Mouse (Mus musculus): ENCODE data around the gene Sbk3. TPM values are rescaled to one million over a fixed set of nuclear protein-coding genes. Genes with fewer than 3 reads are reported as not detected.

The Sbk3 gene
- total RNA-seq, 2 experiments from 2014 or later: 0.34 to 0.85 TPM

DNA sequence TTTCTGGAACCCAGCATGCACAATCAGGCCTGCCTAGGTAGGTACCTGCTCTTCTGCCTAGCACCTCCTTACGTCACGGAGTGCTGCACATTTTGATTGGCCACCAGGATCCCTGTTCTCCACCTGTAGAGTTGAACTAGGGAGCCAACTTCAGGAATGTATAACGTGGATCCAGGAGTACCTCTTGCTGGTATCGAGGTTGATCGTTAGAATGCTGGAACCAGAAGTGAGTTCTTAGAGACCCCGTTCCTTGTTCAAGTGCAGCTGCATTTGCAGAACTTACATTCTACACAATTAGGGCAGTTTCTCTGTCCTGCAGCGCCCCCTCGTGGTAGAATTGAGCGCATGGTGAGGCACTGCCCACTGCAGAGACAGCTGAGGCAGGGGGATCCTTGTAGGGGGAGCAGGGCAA, 30.9 kb downstream of the Sbk3 start:
- intact Hi-C loops (cut with DNase I): loop anchor here (1.0 to 5.0 kb wide), 2 partner anchors 73 to 129 kb away; no protein-coding TSS in a partner anchor
- peak; percentile 79 to 83 for DNase-seq (ENCODE audit: low spot score in 2 of 2)

DNA sequence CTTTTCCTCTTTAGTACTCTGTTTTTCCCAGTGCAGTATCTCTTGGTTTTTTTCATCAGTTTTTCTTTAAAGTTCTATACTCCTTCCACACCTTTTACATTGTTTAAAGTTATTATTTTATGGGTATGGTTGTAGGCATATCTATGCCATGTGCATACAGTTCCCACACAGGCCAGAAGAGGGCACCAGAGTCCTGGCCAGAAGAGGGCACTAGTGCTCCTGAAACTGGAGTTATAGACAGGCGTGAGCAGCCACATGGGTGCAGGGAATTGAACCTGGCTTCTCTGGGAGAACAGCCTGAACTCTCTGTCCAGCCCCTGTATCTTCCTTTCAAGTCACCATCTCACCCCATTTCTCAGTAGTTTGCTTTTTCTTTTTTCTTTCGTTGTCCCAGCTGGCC, 32.5 kb downstream of the Sbk3 start:
- DNase-seq (ENCODE audit: low spot score in 2 of 2): peak; percentile 42 to 67

DNA sequence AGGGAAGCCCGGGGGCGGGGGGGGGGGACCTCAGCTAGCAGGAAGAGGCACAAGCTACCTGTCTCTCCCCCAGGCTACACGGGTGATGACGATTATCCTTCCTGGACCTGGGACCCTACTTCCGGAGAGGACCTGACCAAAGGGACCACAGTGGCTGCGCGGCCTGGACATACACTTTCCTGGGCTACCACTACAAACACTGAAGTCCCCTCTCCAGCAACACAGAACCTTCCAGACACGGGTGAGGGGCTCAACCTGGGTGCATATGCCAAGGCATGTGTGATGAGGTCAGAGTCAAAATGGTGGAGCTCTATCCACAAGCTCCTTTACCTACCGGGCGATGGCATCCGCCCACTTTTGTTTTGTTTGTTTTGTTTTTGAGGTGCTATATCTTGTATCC, 33.6 kb downstream of the Sbk3 start:
- intact Hi-C loops (cut with DNase I): no loop called here
- no peak for DNase-seq (ENCODE audit: low spot score in 2 of 2)

More for the DNA sequence above, 32.5 kb downstream of the Sbk3 start:
- intact Hi-C loops (cut with DNase I): no loop called here

DNA sequence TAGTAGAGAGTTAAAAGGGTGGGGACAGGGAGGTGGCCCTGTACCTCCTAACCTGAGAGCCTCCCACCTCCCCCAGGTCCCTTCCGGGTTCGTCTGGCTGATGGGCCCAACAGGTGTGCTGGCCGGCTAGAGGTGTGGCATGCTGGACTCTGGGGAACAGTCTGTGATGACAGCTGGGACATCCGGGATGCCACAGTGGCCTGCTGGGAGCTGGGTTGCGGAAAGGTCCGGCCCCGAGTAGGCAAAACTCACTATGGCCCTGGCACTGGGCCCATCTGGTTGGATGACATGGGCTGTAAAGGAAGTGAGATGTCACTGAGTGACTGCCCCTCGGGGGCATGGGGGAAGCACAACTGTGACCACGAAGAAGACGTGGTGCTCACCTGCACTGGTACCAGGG, 34.1 kb downstream of the Sbk3 start:
- intact Hi-C loops (cut with DNase I): no loop called here
- no peak for DNase-seq (ENCODE audit: low spot score in 2 of 2)

DNA sequence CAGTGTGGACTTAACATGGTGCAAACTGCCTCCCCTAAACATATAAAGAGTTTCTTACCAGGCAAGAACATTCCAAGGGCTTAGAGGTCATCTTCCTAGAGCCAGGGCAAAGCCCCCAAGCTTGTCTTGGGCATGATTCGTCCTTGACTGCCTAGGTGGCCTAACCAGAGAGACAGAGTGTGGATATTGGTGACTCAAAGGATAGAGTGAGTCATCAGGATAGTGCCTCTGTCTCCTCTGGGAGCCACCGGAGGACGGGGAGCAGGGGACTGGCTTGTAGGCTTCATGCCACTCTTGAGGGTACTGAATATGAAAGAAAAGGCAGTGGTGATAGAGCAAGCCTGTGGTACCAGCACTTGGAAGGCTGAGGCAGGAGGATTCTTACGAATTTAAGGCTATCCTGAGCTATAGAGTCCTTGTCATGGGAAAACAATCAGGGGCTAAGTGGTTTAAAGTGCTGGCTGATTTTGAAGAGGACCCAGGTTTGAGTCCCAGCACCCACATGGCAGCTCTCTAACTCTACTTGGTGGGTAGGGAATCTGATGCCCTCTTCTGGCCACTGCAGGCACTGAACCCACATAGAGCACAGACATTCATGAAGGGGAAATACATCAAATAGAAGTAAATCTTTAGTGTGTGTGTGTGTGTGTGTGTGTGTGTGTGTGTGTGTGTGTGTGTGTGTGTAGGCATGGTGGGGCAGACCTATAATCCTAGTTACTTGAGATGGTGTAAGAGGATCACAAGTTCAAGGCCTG, 36.6 kb downstream of the Sbk3 start:
- DNase-seq (ENCODE audit: low spot score in 2 of 2): no peak
- intact Hi-C loops (cut with DNase I): no loop called here

DNA sequence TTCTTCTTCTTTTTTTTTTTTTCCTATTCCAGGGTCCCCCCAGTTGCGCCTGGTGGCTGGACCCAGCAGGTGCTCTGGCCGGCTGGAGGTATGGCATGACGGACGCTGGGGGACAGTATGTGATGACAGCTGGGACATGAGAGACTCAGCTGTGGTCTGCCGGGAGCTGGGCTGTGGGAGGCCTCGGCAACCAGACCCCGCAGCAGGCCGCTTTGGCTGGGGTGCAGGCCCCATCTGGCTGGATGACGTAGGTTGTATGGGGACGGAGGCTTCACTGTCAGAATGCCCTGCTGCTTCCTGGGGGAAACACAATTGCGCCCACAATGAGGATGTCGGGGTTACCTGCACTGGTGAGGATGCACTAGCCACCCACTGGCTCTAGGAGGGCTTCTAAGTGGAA, 37.9 kb downstream of the Sbk3 start:
- intact Hi-C loops (cut with DNase I): no loop called here
- no peak for DNase-seq (ENCODE audit: low spot score in 2 of 2)

DNA sequence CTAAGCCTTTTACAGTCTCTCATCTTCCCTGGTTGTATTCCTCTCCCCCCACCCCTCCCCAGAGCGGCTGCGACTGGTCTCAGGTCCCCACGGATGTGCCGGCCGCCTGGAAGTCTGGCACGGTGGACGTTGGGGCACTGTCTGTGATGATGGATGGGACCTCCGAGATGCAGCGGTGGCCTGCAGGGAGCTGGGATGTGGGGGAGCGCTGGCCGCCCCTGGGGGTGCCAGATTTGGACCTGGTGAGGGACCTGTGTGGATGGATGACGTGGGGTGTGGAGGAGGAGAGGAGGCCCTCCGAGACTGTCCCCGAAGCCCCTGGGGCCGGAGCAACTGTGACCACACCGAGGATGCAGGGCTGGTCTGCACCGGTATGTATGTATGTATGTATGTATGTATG, 42.6 kb downstream of the Sbk3 start:
- no peak for DNase-seq (ENCODE audit: low spot score in 2 of 2)
- intact Hi-C loops (cut with DNase I): no loop called here

DNA sequence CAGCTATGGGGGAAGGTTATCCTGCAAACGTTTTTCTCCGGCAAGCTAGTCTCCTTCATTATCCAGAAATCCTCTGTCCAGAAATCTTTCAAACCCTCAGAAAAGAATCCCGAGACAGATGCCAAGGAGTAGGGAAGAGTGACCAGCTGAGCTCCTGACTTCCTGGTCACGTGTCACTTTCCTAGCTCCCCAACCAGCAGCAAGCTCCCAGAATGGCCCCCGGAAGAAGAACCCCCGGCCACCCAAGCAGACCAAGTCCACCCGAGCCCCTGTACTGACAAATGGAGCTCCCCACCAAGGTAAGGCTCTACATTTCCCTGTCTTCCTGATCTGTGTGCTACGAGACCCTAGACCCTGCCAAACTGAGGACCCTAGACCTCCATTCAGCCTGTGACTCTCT, 43.3 kb downstream of the Sbk3 start:
- no peak for DNase-seq (ENCODE audit: low spot score in 2 of 2)
- intact Hi-C loops (cut with DNase I): no loop called here

DNA sequence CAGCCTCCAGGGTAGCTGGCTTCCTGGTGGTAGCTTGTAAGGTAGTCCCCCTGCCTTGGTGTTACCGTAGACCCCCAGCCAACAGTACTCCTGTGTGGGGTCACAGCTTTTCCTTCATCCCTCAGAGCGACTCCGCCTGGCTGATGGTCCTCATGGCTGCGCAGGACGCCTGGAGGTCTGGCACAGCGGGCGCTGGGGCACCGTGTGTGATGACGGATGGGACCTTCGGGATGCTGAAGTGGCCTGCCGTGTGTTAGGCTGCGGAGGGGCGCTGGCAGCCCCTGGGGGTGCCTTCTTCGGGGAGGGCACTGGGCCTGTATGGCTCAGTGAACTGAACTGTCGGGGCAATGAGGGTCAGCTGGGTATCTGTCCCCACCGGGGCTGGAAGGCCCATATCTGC, 44.1 kb downstream of the Sbk3 start:
- intact Hi-C loops (cut with DNase I): no loop called here
- no peak for DNase-seq (ENCODE audit: low spot score in 2 of 2)

DNA sequence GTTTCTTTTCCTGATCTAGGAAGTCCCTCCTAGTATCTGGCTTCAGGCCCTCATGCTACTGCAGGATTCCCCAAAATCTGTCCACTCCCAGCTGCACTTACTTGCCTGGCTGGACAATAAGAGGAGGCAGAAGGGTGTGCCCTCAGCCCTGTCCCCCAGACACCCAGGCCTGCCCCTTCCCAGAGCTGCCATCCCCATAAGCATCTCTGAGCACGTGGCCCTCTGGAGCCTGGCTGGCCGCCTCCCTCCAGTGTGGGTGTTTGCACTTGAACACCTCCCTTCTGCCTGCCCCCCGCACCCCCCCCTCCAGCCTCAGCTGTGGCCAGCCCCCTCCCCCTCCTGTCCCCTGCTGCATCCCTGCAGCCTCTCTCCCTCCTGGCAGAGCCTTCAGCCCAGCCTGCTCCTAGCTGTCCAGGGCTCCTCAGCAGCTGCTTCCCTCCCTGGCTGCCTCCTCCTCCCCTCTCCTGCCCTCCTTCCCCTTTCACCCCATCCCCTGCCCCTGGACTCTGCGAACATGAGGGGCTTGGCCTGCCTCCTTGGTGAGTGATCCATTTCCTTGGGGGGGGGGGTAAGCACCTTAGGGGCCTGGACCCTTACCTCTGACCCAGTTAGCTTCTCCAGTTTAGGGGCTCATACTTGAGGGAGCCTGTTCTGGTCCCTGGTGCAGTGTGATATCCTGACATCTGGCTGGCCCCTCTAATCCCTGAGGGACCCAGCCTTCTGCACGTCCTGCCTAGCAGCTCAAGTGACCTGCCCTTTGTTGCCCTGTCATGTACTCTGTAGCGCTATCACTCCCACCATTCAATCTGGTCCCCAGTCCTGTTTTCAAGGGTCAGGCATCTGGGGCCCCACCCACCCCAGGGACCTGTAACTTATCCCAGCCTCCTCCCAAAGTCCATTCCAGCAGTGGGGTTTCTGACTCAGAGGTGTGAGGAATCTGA, 45.3 kb downstream of the Sbk3 start, which contains the start of gene Ssc5d:
TSS of gene Ssc5d (plus strand) at position 345 of the 941 bp plus-strand sequence.
- intact Hi-C loops (cut with DNase I): no loop called here
- DNase-seq (ENCODE audit: low spot score in 2 of 2): peak in 1 of 2 experiments; percentile 28

DNA sequence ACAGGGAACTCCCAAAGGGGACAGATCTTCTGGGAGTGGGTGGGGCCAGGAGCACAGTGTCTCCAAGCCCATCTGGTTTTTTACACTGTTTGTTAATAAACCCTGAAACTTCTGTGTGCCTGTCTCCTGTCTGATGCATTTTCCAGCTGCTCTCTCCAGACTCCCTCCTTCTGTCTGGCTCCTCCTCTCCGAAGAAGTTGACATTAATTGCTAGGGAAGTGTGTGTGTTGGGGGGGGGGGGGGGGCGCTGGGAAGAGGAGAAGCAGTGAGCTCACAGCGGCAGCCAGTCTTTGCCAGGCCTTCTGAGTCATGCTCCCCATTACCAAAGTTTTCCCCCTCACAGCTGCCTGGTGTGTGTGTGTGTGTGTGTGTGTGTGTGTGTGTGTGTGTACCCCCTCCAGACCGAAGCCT, 46.1 kb downstream of the Sbk3 start:
- intact Hi-C loops (cut with DNase I): loop anchor here (5.0 kb wide), 2 partner anchors 58 to 113 kb away; partner anchors contain the start of gene Ube2s
- DNase-seq (ENCODE audit: low spot score in 2 of 2): peak; percentile 31 to 55

DNA sequence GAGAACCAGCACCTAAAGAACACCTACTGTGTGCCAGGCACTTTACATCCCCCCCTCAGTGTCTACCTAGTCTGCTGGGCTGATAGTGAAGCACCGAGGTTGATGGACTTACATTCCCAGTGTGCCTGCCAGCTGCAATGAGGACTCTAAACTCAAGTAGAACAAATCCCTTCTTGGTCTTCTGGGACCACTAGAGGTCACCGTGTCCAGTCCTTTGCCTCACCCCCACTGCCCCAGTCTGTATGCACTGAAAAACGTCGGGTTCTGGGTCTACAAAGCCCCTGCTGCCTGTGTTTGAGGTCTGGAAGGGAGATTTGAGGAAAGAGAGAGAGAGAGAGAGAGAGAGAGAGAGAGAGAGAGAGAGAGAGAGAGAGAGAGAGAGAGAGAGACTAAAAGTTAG, 46.5 kb downstream of the Sbk3 start:
- DNase-seq (ENCODE audit: low spot score in 2 of 2): no peak
- intact Hi-C loops (cut with DNase I): loop anchor here (5.0 kb wide), 2 partner anchors 57 to 112 kb away; partner anchors contain the start of gene Ube2s

DNA sequence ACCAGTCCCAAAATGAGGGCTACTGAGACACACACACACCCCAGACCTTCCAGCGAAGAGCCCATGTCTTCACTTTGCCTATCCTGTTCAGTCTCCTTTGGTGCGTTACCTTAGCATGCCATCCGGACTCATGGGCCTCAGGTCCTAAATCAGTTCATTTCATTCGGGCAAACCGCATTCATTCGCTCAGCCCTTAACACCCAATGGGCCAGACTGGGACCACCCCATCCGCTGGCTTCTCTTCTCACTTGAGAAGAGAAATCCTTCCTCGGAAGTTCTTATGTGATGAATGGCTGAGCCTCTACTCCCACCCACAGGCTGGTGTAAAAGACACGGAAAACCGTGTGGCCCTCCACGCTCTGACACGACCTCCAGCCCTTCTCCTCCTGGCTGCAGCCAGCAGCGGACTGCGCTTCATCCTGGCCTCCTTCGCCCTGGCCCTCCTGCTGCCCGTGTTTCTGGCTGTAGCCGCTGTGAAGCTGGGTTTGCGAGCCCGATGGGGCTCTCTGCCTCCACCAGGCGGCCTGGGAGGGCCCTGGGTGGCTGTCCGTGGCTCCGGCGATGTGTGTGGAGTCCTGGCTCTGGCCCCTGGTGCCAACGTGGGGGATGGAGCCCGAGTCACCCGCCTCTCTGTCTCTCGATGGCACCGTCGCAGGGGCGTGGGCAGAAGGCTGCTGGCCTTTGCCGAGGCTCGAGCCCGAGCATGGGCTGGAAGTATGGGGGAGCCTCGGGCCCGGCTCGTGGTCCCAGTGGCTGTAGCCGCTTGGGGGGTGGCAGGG, 47.2 kb downstream of the Sbk3 start:
- intact Hi-C loops (cut with DNase I): loop anchor here (2.0 to 5.0 kb wide), 3 partner anchors 56 to 111 kb away; partner anchors contain the start of gene Ube2s
- peak; percentile 63 to 68 for DNase-seq (ENCODE audit: low spot score in 2 of 2)

DNA sequence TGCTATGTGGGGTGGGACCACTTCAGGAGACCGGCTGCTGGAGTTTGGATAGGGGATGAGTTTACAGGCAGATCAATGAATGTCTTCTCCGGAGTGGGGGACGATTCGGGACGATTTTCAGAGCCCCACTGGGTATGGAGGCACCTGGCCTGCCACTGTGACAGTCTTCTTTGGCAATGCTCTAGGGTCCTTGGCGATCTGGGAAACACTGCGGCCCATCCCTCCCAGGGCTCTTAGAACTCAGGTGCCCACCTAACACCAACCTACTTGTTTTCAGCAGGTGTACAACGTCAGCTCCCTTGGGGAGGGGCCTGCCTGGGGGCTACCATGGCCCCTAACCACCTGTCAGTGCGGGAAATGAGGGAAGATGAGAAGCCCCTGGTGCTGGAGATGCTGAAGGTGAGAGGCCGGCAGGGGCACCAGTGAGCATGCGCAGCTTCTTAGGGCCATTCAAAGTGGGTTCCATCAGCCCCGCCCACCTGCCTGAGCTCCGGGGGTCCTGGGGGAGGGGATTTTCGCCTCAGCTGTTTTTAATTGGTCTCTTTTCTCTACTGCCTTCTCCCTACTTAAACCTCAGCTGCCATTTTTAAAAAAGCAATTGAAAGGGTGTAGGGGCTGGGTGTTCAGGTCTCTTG, 47.9 kb downstream of the Sbk3 start:
- intact Hi-C loops (cut with DNase I): loop anchor here (2.0 to 5.0 kb wide), 3 partner anchors 56 to 111 kb away; partner anchors contain the start of gene Ube2s
- peak; percentile 74 to 76 for DNase-seq (ENCODE audit: low spot score in 2 of 2)

DNA sequence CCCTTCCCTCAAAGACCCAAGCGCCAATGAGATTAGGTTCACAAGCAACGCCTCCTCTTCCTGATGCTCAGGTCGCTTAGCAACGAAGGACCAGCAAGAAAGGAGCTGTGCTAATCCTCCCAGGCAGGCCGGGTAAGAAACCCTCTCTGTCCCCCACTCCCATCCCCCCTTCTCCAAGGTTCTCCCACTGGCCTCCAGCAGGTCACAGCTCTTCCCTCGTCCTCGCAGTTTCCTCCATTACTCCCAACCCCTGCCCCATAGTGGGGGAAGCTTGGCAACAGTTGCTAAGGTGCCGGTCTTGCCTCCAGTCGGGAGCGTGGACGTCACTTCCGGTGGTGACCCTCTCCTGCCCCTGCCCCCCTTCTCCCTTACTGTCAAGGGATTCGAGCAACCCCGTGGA, 48.5 kb downstream of the Sbk3 start:
- DNase-seq (ENCODE audit: low spot score in 2 of 2): peak; percentile 88 to 94
- intact Hi-C loops (cut with DNase I): loop anchor here (2.0 to 5.0 kb wide), 3 partner anchors 55 to 110 kb away; partner anchors contain the start of gene Ube2s

DNA sequence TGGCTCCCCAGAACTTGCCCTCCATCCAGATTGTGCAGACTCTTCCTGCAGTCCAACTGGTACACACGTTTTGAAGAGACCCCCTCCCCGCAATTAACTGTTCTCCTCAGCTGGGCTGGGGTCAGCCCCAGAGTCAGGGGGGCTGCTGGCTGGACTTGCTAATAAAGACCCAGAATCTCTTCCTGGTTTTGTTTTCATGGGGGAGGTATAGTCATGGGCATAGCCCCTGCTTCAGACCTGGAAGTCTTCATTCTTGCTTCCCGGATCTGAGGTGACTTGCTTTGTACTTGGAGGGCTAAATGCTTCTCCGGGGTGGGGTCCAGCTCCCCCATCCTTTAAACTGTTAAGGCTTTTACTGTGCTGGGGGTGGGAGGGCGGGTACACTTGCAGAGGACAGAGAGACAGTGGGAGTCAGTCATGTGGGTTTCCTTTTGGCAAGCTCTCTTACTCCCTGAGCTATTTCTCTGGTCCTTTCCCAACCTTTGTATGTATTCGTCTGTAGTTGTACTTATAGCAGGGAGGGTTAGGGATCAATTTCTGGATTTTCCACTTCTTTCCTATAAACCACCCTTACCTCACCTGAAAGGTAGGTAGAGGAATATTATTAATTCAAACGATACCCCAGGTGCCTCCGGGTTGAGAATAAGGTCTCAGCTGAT, 49.0 kb downstream of the Sbk3 start, which contains the start of gene Nat14:
TSS of gene Nat14 (plus strand) at position 205 of the 659 bp plus-strand sequence.
- intact Hi-C loops (cut with DNase I): loop anchor here (2.0 to 5.0 kb wide), 3 partner anchors 55 to 110 kb away; partner anchors contain the start of gene Ube2s

DNA sequence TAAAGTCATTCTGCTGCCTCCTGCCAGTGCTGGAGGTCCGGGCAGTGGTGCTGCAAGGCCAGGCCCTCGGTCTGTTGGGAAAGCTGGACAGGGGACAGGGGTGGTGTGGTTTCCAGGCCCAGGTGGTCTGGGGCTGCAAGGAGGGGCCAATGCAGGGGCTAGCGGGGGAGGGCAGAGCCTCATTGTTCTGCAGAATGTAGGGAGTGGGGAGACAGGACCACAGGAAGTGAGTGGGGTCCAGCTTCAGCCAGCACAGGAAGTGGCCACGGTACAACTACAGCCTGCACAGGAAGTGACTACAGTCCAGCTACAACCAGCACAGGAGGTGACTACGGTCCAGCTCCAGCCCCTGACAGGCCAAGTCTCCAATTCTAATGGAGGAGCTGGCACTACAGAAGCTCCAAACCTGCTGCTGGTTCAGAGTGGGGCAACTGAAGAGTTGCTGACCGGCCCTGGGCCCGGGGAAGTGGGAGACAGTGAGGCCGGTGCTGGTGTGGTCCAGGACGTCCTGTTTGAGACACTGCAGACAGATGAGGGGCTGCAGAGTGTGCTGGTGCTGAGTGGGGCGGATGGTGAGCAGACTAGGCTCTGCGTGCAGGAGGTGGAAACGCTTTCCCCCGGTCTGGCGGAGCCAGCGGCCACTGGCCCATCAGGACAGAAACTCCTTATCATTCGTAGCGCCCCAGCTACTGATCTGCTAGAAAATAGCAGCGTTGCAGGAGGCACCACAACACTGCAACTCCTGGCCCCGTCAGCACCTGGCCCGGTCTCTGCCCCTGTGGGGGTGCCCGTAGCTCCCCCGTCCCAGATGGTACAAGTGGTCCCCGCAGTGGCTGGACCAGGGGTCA, 49.8 kb downstream of the Sbk3 start:
- intact Hi-C loops (cut with DNase I): loop anchor here (5.0 kb wide), 2 partner anchors 54 to 109 kb away; partner anchors contain the start of gene Ube2s
- DNase-seq (ENCODE audit: low spot score in 2 of 2): no peak

More for the DNA sequence above, 49.0 kb downstream of the Sbk3 start, which contains the start of gene Nat14:
- DNase-seq (ENCODE audit: low spot score in 2 of 2): no peak

Measured in left cerebral cortex, postnatal 25 days (tissue).